Mouse (Mus musculus) thymus, postnatal 25 days (tissue): ENCODE measurements around the gene Abcf2.

Source experiments
- DNase-seq: peaks from one replicate; pipeline ENCODE4 v3.0.0; 2022

The Abcf2 gene

GRCm38 (mm10) chr5:24601911-24602750 lies 24.9 kb upstream of the Abcf2 start:
- no peak for DNase-seq

- DNase-seq: no peak
These were observed 24.0 kb upstream of the Abcf2 start for GRCm38 (mm10) chr5:24601071-24601835.

GRCm38 (mm10) chr5:24600236-24600635 lies 23.0 kb upstream of the Abcf2 start:
- no peak for DNase-seq

GRCm38 (mm10) chr5:24599137-24599536 lies 21.9 kb upstream of the Abcf2 start:
- DNase-seq: no peak

- DNase-seq: peak; percentile 77
These were observed 21.3 kb upstream of the Abcf2 start for GRCm38 (mm10) chr5:24598570-24599006.

- no peak for DNase-seq
These were observed 20.8 kb upstream of the Abcf2 start for GRCm38 (mm10) chr5:24597901-24598569.

GRCm38 (mm10) chr5:24597221-24597728 lies 20.0 kb upstream of the Abcf2 start:
- DNase-seq: peak; percentile 74

GRCm38 (mm10) chr5:24596519-24597171 lies 19.4 kb upstream of the Abcf2 start:
- no peak for DNase-seq

- DNase-seq: no peak
These were observed 18.6 kb upstream of the Abcf2 start for GRCm38 (mm10) chr5:24595786-24596380.

GRCm38 (mm10) chr5:24595261-24595660 lies 18.0 kb upstream of the Abcf2 start:
- DNase-seq: no peak

- DNase-seq: no peak
These were observed 17.1 kb upstream of the Abcf2 start for GRCm38 (mm10) chr5:24594346-24594745.

GRCm38 (mm10) chr5:24593928-24594327 lies 16.7 kb upstream of the Abcf2 start:
- no peak for DNase-seq

GRCm38 (mm10) chr5:24593230-24593629 lies 16.0 kb upstream of the Abcf2 start:
- DNase-seq: no peak

- no peak for DNase-seq
These were observed 15.3 kb upstream of the Abcf2 start for GRCm38 (mm10) chr5:24592471-24593160.

GRCm38 (mm10) chr5:24591796-24592470 lies 14.7 kb upstream of the Abcf2 start:
- no peak for DNase-seq

GRCm38 (mm10) chr5:24591268-24591721 lies 14.0 kb upstream of the Abcf2 start:
- DNase-seq: no peak

GRCm38 (mm10) chr5:24589511-24590500 lies 12.5 kb upstream of the Abcf2 start:
- DNase-seq: no peak

- no peak for DNase-seq
These were observed 9.9 kb upstream of the Abcf2 start for GRCm38 (mm10) chr5:24587200-24587577.

GRCm38 (mm10) chr5:24586547-24587199 lies 9.4 kb upstream of the Abcf2 start, which contains the start of gene Chpf2:
TSS of gene Chpf2 (plus strand) at chr5:24586741.
- DNase-seq: peak; percentile 83
